ENCODE assay signal across 27 mouse cellular contexts in genomic region chr8:118306957-118307356, GRCm38 (mm10). TPM values are rescaled to one million over a fixed set of nuclear protein-coding genes. Genes with fewer than 3 reads are reported as not detected.
DNase-seq lines count a peak whose midpoint lies in the region; ATAC-seq and TF ChIP-seq lines count a peak whose summit lies in the region.
"Had no signal": no experiment of that assay in that cellular context is flagged by ENCODE, and none has a peak within 500 bp of the region (broad histone marks: within the 10 kb centered on the region; RNA-seq: fewer than 3 reads in every experiment).

No protein-coding gene starts in this region.

- no peaks in the 10 kb centered on the region for H3K36me3 ChIP-seq in lung, postnatal 0 days (ENCODE audit: insufficient read depth, low read length)
- H3K36me3 ChIP-seq: embryonic facial prominence, embryonic 15.5 days; forebrain, embryonic 12.5 days had no signal

- H3K27ac ChIP-seq in lung, postnatal 0 days (ENCODE audit: low read length), result no peak overlapping the region
- H3K27ac ChIP-seq: embryonic facial prominence, embryonic 15.5 days; forebrain, embryonic 12.5 days; gastrocnemius, adult 2 months; hindbrain, embryonic 14.5 days; hindbrain, postnatal 0 days had no signal

- H3K4me3 ChIP-seq in lung, postnatal 0 days (ENCODE audit: low read depth, low read length), result no peak overlapping the region
- H3K4me3 ChIP-seq: embryonic facial prominence, embryonic 15.5 days; forebrain, embryonic 12.5 days; gastrocnemius, adult 2 months had no signal

- H3K27me3 ChIP-seq in lung, postnatal 0 days (replicated peaks; ENCODE audit: insufficient read depth, low read length), result no peaks in the 10 kb centered on the region
- H3K27me3 ChIP-seq: embryonic facial prominence, embryonic 15.5 days had no signal

- H3K4me2 ChIP-seq in lung, postnatal 0 days (replicated peaks; ENCODE audit: low read depth, low read length), result no peak overlapping the region
- H3K4me2 ChIP-seq: embryonic facial prominence, embryonic 15.5 days; forebrain, embryonic 12.5 days; heart, embryonic 11.5 days; hindbrain, embryonic 14.5 days had no signal

- H3K9ac ChIP-seq in lung, postnatal 0 days (replicated peaks; ENCODE audit: low read depth), result no peak overlapping the region
- H3K9ac ChIP-seq: embryonic facial prominence, embryonic 15.5 days; forebrain, embryonic 12.5 days; forebrain, postnatal 0 days; hindbrain, embryonic 14.5 days had no signal

- no peak for TF ChIP-seq CTCF in lung, postnatal 0 days (IDR thresholded peaks at IDR 0.05)
- no peak for TF ChIP-seq CTCF in brain, embryonic 14.5 days (IDR thresholded peaks at IDR 0.05; ENCODE audit: borderline replicate concordance, extremely low read depth, insufficient read depth, insufficient read length)

- no peak for ATAC-seq in lung, postnatal 0 days
- ATAC-seq: activated CD4-positive, CD25-positive, alpha-beta regulatory T cell, adult 4 months; CD4-positive, CD25-positive, alpha-beta regulatory T cell, adult 4 months; forebrain, postnatal 0 days; hindbrain, postnatal 0 days; inflammation-experienced regulatory T-cells, adult 6 months; intestine, postnatal 0 days had no signal

- no peak for TF ChIP-seq POLR2A in brain, embryonic 14.5 days (IDR thresholded peaks at IDR 0.05; ENCODE audit: borderline replicate concordance, extremely low read depth, insufficient read depth, insufficient read length, poor library complexity, severe bottlenecking)

- 62% methylated on average over 10 of the region's 10 CpGs for WGBS in lung, postnatal 0 days

- no peak for TF ChIP-seq EP300 in lung, postnatal 0 days (IDR thresholded peaks at IDR 0.05)

- intact Hi-C loops in heart, postnatal 36 days (cut with DNase I), result no loop called here

- H3K4me1 ChIP-seq in lung, postnatal 0 days (ENCODE audit: insufficient read depth, low read depth, low read length), result no peaks in the 10 kb centered on the region

- H3K9me3 ChIP-seq in lung, postnatal 0 days (ENCODE audit: low read length), result no peaks in the 10 kb centered on the region
- H3K9me3 ChIP-seq: embryonic facial prominence, embryonic 15.5 days; forebrain, embryonic 12.5 days had no signal

- peak; percentile 17 for DNase-seq in heart, postnatal 4 days
- DNase-seq in heart, postnatal 36 days, result no peak
- peak; percentile 25 for DNase-seq in lung, postnatal 0 days (ENCODE audit: low spot score)
- no peak for DNase-seq in lung, postnatal 10 days
- peak; percentile 60 for DNase-seq in brain, embryonic 14.5 days (ENCODE audit: low read depth)
- DNase-seq in embryo, embryonic 9.5 days (ENCODE audit: extremely low spot score), result no peak
- DNase-seq: adrenal gland, postnatal 10 days; adrenal gland, postnatal 36 days; cerebellum, adult 11 months; cerebellum, adult 2 months; cerebellum, adult 9-11 months; cerebellum, postnatal 25 days; forebrain, postnatal 0 days; gastrocnemius, adult 2 months; gastrocnemius, postnatal 14 days; heart, adult 11 months had no signal

RNA-seq across cellular contexts. Expression of gene Cdh13, which starts 23.4 kb away (rescaled TPM):
- total RNA-seq in heart, postnatal 4 days (2021), result 100 to 1,000 TPM; 178 to 201 TPM
- total RNA-seq in heart, postnatal 36 days (2021), result 100 to 1,000 TPM; 182 to 204 TPM
- 8.6 and 9.6 TPM in 2 replicates for polyA plus RNA-seq in lung, postnatal 0 days (2015; fragmentation: Nextera tagmentation; extraction: Ambion mirVana)
- 34.4 and 58.5 TPM in 2 replicates for polyA plus RNA-seq in brain, embryonic 14.5 days (2012; rRNA removed)
- total RNA-seq: common myeloid progenitor, adult 5-6 weeks; MEL had no signal

Comparison
In these comparisons a context has a peak if more than half of its experiments do, and no peak if none do; other contexts are left out.
1. DNase-seq: peak in heart, postnatal 4 days (single experiment), lung, postnatal 0 days (single experiment) and brain, embryonic 14.5 days (single experiment); none in heart, postnatal 36 days (0 of 2), lung, postnatal 10 days (single experiment) and embryo, embryonic 9.5 days (single experiment).